Mouse (Mus musculus) limb, embryonic 11.5 days (tissue): ENCODE measurements around the gene Wwc2. TPM values are rescaled to one million over a fixed set of nuclear protein-coding genes. Genes with fewer than 3 reads are reported as not detected.
A peak's percentile ranks its signal among the peaks of the same experiment; 100 is the strongest.

Source experiments
- ATAC-seq: fragments of 200-750 bp; cut with Nextera tagmentation; 2 replicates; pipeline ENCODE4 v1.8.0; 2017; ENCODE audit warnings: low read depth; ENCODE audit not compliant: insufficient number of reproducible peaks, low FRiP score, low TSS enrichment
- DNase-seq: peaks from one replicate; pipeline ENCODE4 v3.0.0-alpha.2; 2015; ENCODE audit warnings: low spot score
- H3K27ac ChIP-seq: fragments of 300-500 bp; sonication (generic); replicated peaks from 2 replicates; pipeline ENCODE4 v1.5.1; 2014; ENCODE audit warnings: low read depth, mild to moderate bottlenecking, low read length
- H3K27me3 ChIP-seq: fragments of 300-500 bp; sonication (generic); 2 replicates; pipeline ENCODE4 v1.6.1; 2014; ENCODE audit warnings: mild to moderate bottlenecking, low read length, mixed read lengths; ENCODE audit not compliant: control insufficient read depth, insufficient read depth
- H3K36me3 ChIP-seq: fragments of 300-500 bp; sonication (generic); 2 replicates; pipeline ENCODE4 v1.6.1; 2014; ENCODE audit warnings: mild to moderate bottlenecking, low read length, moderate library complexity, mixed read lengths; ENCODE audit not compliant: control insufficient read depth, insufficient read depth
- H3K4me1 ChIP-seq: fragments of 300-500 bp; sonication (generic); 2 replicates; pipeline ENCODE4 v1.6.1; 2014; ENCODE audit warnings: low read length, mixed read lengths; ENCODE audit not compliant: control insufficient read depth, insufficient read depth
- H3K4me2 ChIP-seq: fragments of 300-500 bp; sonication (generic); 2 replicates; pipeline ENCODE4 v1.6.1; 2014; ENCODE audit warnings: low read depth, mild to moderate bottlenecking, moderate library complexity; ENCODE audit not compliant: severe bottlenecking
- H3K4me3 ChIP-seq: fragments of 300-500 bp; sonication (generic); 2 replicates; pipeline ENCODE4 v1.5.1; 2014; ENCODE audit warnings: low read depth, low read length
- H3K9ac ChIP-seq: fragments of 300-500 bp; sonication (generic); 2 replicates; pipeline ENCODE4 v1.6.1; 2014; ENCODE audit warnings: mild to moderate bottlenecking, low read length
- H3K9me3 ChIP-seq: fragments of 300-500 bp; sonication (generic); 2 replicates; pipeline ENCODE4 v1.6.1; 2016; ENCODE audit warnings: low read length; ENCODE audit not compliant: control insufficient read depth
- WGBS: fragments of 180-500 bp; shearing (Covaris S2); extraction: QIAGEN DNeasy Blood & Tissue Kit; methylation state at CpG from one replicate; pipeline ENCODE4 v1.1.7; 2014; 5-methylcytosine and 5-hydroxymethylcytosine counted together
- polyA plus RNA-seq: library from polyadenylated mRNA; unstranded; fragments of >200 nt; fragmentation: Nextera tagmentation; extraction: Ambion mirVana; gene quantifications from 2 replicates; pipeline ENCODE4 v1.2.1, GENCODE M21; 2014

The Wwc2 gene
- polyA plus RNA-seq, 1 experiment from 2014 or later, result 11.6 TPM

GRCm38 (mm10) chr8:47902704-47903103 is 88.0 kb downstream of the Wwc2 start:
- ATAC-seq (no peak), DNase-seq (no peak)
- no peaks in the 10 kb centered on the region for H3K36me3 ChIP-seq
- H3K27me3 ChIP-seq, result no peaks in the 10 kb centered on the region
- no peak overlapping the region for H3K9ac ChIP-seq
- no peak overlapping the region for H3K4me3 ChIP-seq
- H3K27ac ChIP-seq, result no peak overlapping the region
- no peaks in the 10 kb centered on the region for H3K4me1 ChIP-seq
- H3K9me3 ChIP-seq, result no peaks in the 10 kb centered on the region
- H3K4me2 ChIP-seq, result no peak overlapping the region
- WGBS, result 85% methylated on average over 3 of the region's 3 CpGs

- no peak overlapping the region for H3K4me3 ChIP-seq
- WGBS, result 92% methylated on average over 9 of the region's 9 CpGs
- no peak for ATAC-seq
Observed at GRCm38 (mm10) chr8:47900361-47900760, 90.4 kb downstream of the Wwc2 start.

GRCm38 (mm10) chr8:47899891-47900290 is 90.8 kb downstream of the Wwc2 start:
- no peak for ATAC-seq
- H3K9me3 ChIP-seq, result no peaks in the 10 kb centered on the region
- WGBS, result 95% methylated on average over 3 of the region's 3 CpGs

More at GRCm38 (mm10) chr8:47900361-47900760, 90.4 kb downstream of the Wwc2 start:
- Histone ChIP-seq H3K36me3 (no peaks in the 10 kb centered on the region; the same call in 1 of the 2 replicates), H3K4me1 (no peaks in the 10 kb centered on the region), H3K27ac (no peak overlapping the region), H3K9me3 (no peaks in the 10 kb centered on the region), H3K9ac (no peak overlapping the region), H3K27me3 (no peaks in the 10 kb centered on the region), H3K4me2 (no peak overlapping the region)
- DNase-seq, result no peak

GRCm38 (mm10) chr8:47892419-47892818 is 98.3 kb downstream of the Wwc2 start:
- Histone ChIP-seq H3K4me3 (no peak overlapping the region), H3K4me1 (peaks cover 25% of the 10 kb centered on the region), H3K27me3 (no peaks in the 10 kb centered on the region), H3K9ac (no peak overlapping the region), H3K27ac (no peak overlapping the region), H3K36me3 (no peaks in the 10 kb centered on the region; the same call in 1 of the 2 replicates), H3K4me2 (no peak overlapping the region), H3K9me3 (no peaks in the 10 kb centered on the region)
- ATAC-seq (no peak), DNase-seq (no peak)
- WGBS, result 95% methylated on average over 3 of the region's 3 CpGs

More at GRCm38 (mm10) chr8:47899891-47900290, 90.8 kb downstream of the Wwc2 start:
- no peak overlapping the region for H3K4me2 ChIP-seq
- H3K27me3 ChIP-seq, result no peaks in the 10 kb centered on the region
- no peak overlapping the region for H3K9ac ChIP-seq
- H3K4me1 ChIP-seq, result no peaks in the 10 kb centered on the region
- no peak for DNase-seq
- H3K4me3 ChIP-seq, result no peak overlapping the region
- no peak overlapping the region for H3K27ac ChIP-seq
- H3K36me3 ChIP-seq, result no peaks in the 10 kb centered on the region; the same call in 1 of the 2 replicates

GRCm38 (mm10) chr8:47891641-47892040 is 99.1 kb downstream of the Wwc2 start:
- Histone ChIP-seq H3K4me1 (peaks cover 25% of the 10 kb centered on the region), H3K36me3 (no peaks in the 10 kb centered on the region; the same call in 1 of the 2 replicates), H3K27me3 (no peaks in the 10 kb centered on the region), H3K4me3 (no peak overlapping the region), H3K9me3 (no peaks in the 10 kb centered on the region), H3K4me2 (no peak overlapping the region), H3K9ac (no peak overlapping the region), H3K27ac (no peak overlapping the region)
- 49% methylated on average over 13 of the region's 13 CpGs for WGBS
- ATAC-seq (no peak), DNase-seq (no peak)

- no peak overlapping the region for H3K4me2 ChIP-seq
- H3K4me1 ChIP-seq, result peaks cover 25% of the 10 kb centered on the region
- H3K27ac ChIP-seq, result no peak overlapping the region
- no peaks in the 10 kb centered on the region for H3K27me3 ChIP-seq
- H3K4me3 ChIP-seq, result no peak overlapping the region
- 83% methylated on average over 13 of the region's 13 CpGs for WGBS
- ATAC-seq (no peak), DNase-seq (no peak)
- H3K9ac ChIP-seq, result no peak overlapping the region
- H3K36me3 ChIP-seq, result no peaks in the 10 kb centered on the region
- no peaks in the 10 kb centered on the region for H3K9me3 ChIP-seq
Observed at GRCm38 (mm10) chr8:47890814-47891210, 99.9 kb downstream of the Wwc2 start.

GRCm38 (mm10) chr8:47889936-47890813 is 100.5 kb downstream of the Wwc2 start:
- WGBS, result 63% methylated on average over 23 of the region's 23 CpGs
- peak; percentile 57 for ATAC-seq
- no peak overlapping the region for H3K27ac ChIP-seq

GRCm38 (mm10) chr8:47888841-47889570 is 101.7 kb downstream of the Wwc2 start:
- no peak overlapping the region for H3K4me3 ChIP-seq
- no peaks in the 10 kb centered on the region for H3K27me3 ChIP-seq
- peaks cover 25% of the 10 kb centered on the region for H3K4me1 ChIP-seq
- ATAC-seq (no peak), DNase-seq (peak; percentile 35)
- peak overlapping the region; percentile 36; the same call in 1 of the 2 replicates for H3K27ac ChIP-seq
- no peak overlapping the region for H3K4me2 ChIP-seq
- H3K9me3 ChIP-seq, result no peaks in the 10 kb centered on the region
- no peaks in the 10 kb centered on the region for H3K36me3 ChIP-seq
- 32% methylated on average over 11 of the region's 11 CpGs for WGBS
- 0 out of 2 replicates have a peak overlapping the region, but pooled peaks have one; percentile 30 for H3K9ac ChIP-seq

More at GRCm38 (mm10) chr8:47889936-47890813, 100.5 kb downstream of the Wwc2 start:
- peak; percentile 48 for DNase-seq
- Histone ChIP-seq H3K4me3 (no peak overlapping the region), H3K36me3 (no peaks in the 10 kb centered on the region), H3K27me3 (no peaks in the 10 kb centered on the region), H3K9me3 (no peaks in the 10 kb centered on the region), H3K4me2 (no peak overlapping the region), H3K9ac (no peak overlapping the region), H3K4me1 (peaks cover 25% of the 10 kb centered on the region)
